Mouse (Mus musculus) cerebellum, postnatal 36 days (tissue): ENCODE measurements at regions not wholly inside any gene's neighbourhood (a gene's known extent, or its start where the extent isn't known, plus 50 kb on each side); places are given as distances from the start of the nearest gene placed in this dataset.
A peak's percentile ranks its signal among the peaks of the same experiment; 100 is the strongest.

Experiments used
- DNase-seq, 2 experiments: peaks; one replicate each; pipeline ENCODE4 v3.0.0; 2021 to 2022; ENCODE audit warnings: mixed read lengths in 2 of 2

DNA sequence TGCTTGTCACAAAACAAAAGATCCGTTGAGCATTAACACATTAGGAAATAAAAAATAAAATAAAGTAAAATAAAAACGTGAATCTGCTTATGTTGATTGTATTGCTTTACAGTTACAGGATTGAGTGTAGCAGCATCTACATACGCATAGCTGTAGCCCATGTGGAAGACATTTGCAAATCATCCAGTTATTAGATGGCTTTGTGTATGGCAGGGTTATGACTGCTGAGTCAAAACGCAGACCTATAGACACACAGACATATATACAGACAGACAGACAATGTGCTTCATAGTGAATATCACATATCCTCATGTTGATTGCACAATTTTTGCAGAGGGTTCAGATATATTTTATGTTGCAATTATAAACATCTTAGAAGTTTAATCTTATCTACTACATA lies 64.5 kb downstream of the Gm11146 start:
- DNase-seq = no peak

DNA sequence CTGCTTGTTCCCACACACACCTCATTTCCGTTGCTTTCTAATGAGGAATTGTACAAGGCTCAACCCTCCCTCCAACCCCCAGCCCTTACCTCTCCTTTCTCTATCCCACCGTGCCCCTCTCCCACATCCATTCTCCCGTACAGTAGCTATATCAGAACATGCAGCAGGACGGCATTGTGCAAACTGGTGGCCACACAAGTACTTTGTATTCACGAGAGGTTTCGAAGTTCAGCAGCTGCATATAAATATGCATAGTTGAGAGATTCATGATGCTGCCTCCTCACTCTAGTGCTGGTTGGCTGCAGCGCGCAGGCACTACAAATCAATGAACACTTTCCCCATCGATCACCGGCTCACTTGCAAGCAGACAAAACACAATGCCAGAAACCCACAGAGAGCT lies 65.1 kb downstream of the Gm11146 start:
- peak; percentile 7 to 24 for DNase-seq

DNA sequence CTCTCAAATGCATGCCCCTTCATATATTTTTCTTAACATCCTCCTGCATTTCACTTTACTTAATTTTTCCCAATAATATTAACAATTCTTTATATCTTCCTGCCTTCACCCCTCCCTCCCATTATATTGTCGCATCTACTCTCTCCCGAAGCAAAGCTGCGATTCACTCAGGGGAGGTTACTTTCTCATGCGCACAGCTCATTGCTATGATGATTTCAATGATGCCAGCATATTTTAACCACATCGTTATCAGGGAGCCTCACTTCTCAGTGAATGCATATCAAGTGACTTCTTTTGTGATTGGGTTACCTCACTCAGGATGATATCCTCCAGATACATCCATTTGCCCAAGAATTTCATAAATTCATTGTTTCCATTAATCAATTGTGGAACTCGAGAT lies 65.6 kb downstream of the Gm11146 start:
- no peak for DNase-seq

DNA sequence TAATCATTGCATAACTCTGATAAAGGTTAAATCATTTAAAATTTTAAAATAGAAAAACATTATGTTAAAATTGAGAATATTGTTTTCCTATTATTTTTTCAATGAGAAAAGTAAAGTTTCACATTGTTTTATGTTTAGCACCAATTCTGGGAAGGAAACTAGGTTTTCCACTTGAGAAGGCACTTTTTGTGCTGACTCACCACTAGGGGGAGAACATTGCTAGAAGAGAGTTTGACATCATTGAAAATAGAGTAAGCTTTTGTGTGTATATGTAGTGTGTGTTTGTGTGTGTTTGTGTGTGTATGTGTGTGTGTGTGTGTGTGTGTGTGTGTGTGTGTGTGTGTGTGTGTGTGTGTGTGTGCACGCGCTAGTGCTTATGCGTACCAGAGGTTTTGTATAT lies 66.9 kb downstream of the Gm11146 start:
- DNase-seq = no peak

- no peak for DNase-seq
Observed at GRCm38 (mm10) chr16:77531596-77531995, 70.3 kb downstream of the Gm11146 start.

GRCm38 (mm10) chr16:77527951-77528350 lies 73.9 kb downstream of the Gm11146 start:
- DNase-seq = no peak

DNA sequence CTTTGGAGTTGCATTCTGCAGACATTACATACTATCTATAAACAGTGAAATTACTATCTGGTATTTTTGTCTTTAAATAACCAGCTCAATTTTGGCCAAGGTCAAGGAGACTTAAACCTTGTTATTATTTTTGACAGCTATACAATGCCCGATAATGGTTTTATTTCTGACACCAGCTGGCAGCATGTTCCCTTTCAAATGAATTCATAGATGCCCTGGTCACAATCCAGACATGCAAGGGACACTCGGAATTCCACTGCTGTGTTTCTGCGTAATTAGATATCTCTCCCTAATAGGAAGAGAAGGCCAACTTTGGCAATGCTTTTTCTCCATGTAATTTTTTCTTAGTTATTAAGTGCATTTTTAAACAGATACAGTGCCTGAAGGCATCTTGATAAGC lies 87.3 kb downstream of the Gm11146 start:
- DNase-seq = no peak

DNA sequence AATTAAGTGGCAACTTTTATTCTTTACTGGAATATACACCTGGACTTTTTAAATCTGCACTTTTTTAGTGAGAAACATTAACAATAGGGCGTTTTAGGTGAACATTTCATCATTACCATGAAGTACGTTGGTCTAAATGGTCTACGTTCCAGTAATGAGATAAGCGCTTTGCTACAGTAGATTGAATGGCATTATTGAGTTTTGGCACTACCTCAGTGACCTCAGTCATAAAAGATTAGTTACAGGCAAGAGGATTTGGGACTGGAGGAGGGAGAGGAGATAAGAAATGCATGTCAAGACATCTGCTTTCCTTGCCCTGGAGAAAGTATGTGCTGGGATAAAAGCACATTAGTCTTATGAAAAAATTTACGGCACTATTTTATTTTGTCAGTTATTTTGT lies 98.3 kb downstream of the Gm11146 start:
- no peak for DNase-seq

DNA sequence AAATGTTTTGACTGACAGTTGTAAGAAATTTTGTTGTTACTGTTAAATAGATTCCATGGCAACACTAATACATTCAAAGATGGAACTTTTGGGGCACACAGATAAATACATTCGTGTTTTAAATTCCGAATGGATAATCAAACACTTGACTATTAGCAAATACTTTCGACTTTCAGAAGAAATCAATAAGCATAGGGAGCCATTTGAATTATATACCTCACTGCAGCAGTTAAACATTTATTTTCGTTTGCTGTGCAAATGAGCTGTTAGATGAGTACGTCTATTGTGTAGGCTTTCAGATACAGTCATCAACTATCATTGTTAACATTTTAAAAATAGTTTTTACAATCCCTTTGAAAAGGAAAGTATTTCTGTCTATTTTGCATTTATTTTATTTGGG lies 99.0 kb downstream of the Gm11146 start:
- DNase-seq = no peak

- DNase-seq = no peak
Observed at GRCm38 (mm10) chr16:77502026-77502425, 99.9 kb downstream of the Gm11146 start.

GRCm38 (mm10) chr16:77500981-77501380 lies 100.9 kb downstream of the Gm11146 start:
- DNase-seq = no peak

GRCm38 (mm10) chr16:77500413-77500812 lies 101.5 kb downstream of the Gm11146 start:
- no peak for DNase-seq

GRCm38 (mm10) chr16:77499537-77500301 lies 102.2 kb downstream of the Gm11146 start:
- peak; percentile 42 to 47 for DNase-seq

DNA sequence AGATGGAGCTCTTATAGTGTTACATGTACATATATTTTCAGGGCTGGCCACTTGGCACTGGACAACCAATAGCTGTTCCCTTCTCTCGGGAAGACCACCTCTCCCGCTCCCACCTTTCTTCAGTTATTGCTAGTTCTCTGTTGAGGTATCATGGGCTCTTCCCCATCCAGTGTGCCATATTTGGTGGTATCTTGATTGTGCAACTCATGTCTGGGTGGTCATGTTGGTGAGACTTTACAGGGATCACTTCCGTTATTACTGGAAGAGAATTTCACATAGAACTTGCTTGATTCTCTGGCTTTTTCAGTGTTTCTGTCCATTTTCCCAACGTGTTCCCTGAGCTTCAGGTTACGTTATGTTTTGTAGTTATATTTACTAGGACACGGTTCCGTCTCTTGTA lies 106.6 kb downstream of the Gm11146 start:
- no peak for DNase-seq

DNA sequence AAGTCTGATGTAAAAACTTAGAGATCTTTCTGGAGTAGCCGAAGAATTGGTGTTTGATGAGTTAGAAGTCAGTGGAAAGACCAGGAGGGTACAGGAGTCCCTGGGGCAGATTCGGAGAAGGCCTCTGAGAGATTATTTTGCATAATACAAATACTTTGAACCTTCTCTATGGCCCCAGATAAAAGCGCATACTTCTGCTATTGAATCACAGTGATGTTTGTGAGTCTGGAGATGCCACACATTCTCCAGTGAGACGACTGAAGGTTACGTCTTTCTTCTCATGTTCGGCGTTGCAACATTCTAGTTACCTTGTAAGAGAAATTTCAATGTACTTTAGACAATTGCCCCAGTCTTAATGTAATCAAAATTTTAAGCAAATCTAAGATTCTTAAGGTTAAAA lies 107.9 kb downstream of the Gm11146 start:
- DNase-seq = no peak

DNA sequence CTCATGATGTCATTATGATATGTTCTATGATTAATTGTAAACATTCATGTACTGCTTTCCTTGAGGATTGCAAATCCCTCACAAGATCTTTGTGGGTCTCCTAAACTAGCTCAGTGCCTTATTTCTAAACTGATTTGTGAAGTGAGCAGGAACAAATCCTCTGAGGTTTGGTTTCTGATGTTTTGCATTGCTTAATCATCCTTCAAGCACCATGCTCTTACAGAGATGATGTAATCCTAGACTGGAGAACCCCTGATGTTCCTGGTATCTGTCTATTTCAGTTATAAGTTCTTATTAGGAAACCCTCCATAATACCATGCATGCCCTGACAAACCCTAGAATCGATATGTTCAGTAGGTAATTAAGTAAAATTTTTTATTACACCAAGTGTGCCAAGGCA lies 113.7 kb downstream of the Gm11146 start:
- no peak for DNase-seq

DNA sequence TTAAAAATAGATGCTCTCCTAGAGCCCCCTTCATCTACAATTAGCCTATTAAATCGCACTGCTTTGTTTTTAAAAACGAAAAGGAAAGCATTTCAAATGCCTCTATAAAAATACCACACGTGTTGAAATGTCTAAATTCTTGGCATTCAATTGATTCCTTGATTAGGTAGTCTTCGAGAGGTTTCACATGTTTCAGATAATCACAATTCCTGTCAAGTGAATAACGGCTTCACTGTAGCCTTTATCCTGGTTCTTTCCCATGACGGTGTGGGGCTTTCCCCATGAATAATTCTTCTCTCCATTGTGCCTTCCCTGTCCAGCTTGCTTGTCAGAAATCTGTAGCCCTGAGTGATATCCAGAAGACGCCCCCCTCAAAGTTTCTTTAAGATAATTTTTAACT lies 122.1 kb downstream of the Gm11146 start:
- no peak for DNase-seq

DNA sequence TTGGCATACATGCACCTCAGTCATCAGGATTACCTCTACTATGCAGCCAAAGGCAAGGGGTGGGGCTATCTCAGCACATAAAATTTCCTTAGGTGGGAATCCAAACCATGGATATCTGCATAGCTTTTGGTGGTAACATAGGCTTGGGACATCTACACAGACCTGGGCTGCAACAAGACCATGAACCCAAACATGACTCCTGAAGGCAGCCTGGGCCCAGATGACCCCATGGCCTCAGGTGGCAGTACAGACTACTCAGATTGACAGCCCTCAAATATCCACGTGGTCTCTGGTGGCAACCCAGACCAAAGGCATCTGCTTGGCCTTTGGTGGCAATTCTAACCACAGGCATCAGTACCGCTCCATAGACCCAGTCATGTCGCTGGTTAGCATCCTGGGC lies 130.0 kb downstream of the Gm11146 start:
- DNase-seq = no peak

GRCm38 (mm10) chr16:77469903-77470302 lies 132.0 kb downstream of the Gm11146 start:
- DNase-seq = no peak

DNA sequence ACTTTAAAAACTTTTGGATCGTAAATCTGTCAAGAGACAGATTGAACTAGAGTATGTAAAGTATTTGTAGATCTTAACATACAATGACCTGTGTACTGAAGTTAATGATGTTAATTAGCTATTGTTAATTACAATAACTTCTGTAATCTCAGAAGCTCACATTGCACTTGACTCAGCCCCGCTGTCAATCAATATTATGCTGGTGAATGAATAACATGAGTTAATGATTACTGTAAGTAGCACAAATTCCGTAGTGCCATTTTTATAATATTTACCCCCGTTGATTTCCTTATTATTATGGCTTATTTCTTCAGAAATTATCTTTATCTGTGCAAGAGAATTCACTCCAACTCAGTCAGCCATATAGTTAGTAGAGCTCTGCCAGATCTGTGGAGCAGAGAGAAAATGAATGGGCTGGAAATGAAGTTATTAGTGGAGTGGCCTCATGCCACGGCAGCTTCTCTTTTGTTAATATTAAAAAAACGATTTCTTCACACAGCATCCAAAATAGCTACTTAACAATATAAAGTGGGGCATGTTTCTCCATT lies 132.5 kb downstream of the Gm11146 start:
- DNase-seq = no peak

DNA sequence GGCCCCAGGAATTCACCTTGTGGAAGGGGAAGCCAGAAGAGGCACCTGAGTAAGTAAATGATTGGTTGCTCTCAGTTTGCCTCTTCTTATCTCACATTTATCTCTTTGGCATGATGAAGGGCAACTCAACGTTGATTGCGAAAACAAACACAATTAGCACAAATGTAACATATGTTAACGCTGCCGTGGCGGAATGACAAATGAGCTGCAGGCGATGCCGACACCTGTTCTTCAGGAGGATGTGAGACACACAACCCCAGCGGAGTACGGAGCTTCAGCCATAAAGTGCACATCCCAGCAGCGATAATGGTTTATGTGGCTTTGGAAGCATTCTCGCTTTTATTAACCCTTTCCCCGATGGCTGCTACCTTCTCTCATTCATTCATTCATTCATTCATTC lies 134.7 kb downstream of the Gm11146 start:
- no peak for DNase-seq

DNA sequence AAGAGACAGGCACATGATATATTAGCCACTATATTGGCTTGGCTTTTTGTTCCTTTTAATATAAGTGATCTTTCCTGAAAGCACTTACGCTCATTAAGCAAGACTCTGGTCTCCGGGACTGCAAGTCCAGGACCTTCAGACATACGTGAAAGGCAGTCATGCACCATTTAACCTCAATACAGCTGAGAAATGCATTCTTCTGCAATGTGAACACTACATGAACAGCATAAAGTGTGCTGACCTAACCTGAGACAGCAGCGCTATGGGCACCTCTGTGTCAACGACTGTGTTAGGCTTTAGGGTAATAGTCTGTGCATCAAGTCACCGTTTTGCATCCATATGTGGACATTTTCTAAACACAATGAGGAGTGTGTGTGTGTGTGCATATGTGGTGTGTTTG lies 137.3 kb downstream of the Gm11146 start:
- no peak for DNase-seq

- no peak for DNase-seq
Observed at GRCm38 (mm10) chr16:77461922-77462321, 140.0 kb downstream of the Gm11146 start.

- DNase-seq = no peak
Observed at GRCm38 (mm10) chr16:77461459-77461858, 140.4 kb downstream of the Gm11146 start.

DNA sequence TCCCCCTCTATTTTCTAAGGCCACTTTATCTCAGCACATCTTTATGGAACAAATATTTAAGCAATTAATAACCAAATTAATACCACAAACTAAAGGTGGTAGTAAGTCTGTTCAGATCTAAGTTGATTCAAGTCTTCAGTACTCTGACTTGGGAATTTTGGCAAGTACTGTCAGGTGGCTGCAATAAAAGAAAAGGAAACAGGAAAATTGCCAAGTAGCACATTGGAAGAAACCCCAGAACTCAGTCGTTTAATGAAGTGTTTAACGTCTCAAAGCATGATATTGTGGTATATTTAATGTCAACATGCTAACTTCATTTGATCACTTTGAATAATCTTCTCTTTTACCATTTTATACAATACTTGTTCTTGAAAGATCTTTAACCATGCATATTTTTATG lies 142.2 kb downstream of the Gm11146 start:
- no peak for DNase-seq
